In genomic region chr2:58350657-58351056, GRCm38 (mm10) we compare ENCODE assay signal across 30 mouse cellular contexts. TPM values are rescaled to one million over a fixed set of nuclear protein-coding genes. Genes with fewer than 3 reads are reported as not detected.
"Had no signal": no experiment of that assay in that cellular context is flagged by ENCODE, and none has a peak within 500 bp of the region (broad histone marks: within the 10 kb centered on the region; RNA-seq: fewer than 3 reads in every experiment).

No protein-coding gene starts in this region.

- ATAC-seq: hindbrain, embryonic 16.5 days; inflammation-experienced regulatory T-cells, adult 6 months; intestine, embryonic 15.5 days; intestine, postnatal 0 days; liver, embryonic 12.5 days had no signal

- H3K27ac ChIP-seq: heart, adult 2 months; heart, embryonic 13.5 days; heart, embryonic 15.5 days; hindbrain, embryonic 12.5 days; hindbrain, embryonic 14.5 days; intestine, embryonic 15.5 days; kidney, postnatal 0 days; layer of hippocampus, adult 2 months; left cerebral cortex, adult 2 months; limb, embryonic 13.5 days; limb, embryonic 15.5 days; liver, embryonic 12.5 days; liver, embryonic 14.5 days had no signal

- H3K9me3 ChIP-seq: heart, embryonic 13.5 days; heart, embryonic 15.5 days; hindbrain, embryonic 12.5 days; intestine, embryonic 15.5 days; limb, embryonic 13.5 days; limb, embryonic 15.5 days; liver, embryonic 12.5 days had no signal

- H3K4me2 ChIP-seq: heart, embryonic 11.5 days; heart, embryonic 13.5 days; heart, embryonic 15.5 days; hindbrain, embryonic 12.5 days; hindbrain, embryonic 14.5 days; intestine, embryonic 15.5 days; limb, embryonic 13.5 days; limb, embryonic 15.5 days; liver, embryonic 12.5 days had no signal

- H3K36me3 ChIP-seq: heart, embryonic 13.5 days; heart, embryonic 15.5 days; hindbrain, embryonic 12.5 days; intestine, embryonic 15.5 days; limb, embryonic 13.5 days; limb, embryonic 15.5 days; liver, embryonic 12.5 days had no signal

- H3K4me1 ChIP-seq: hindbrain, embryonic 12.5 days; intestine, embryonic 15.5 days; limb, embryonic 13.5 days; limb, embryonic 15.5 days; liver, embryonic 12.5 days had no signal

- H3K27me3 ChIP-seq: heart, embryonic 13.5 days; heart, embryonic 15.5 days; intestine, embryonic 15.5 days; liver, embryonic 12.5 days had no signal

- H3K4me3 ChIP-seq: heart, adult 2 months; heart, embryonic 13.5 days; heart, embryonic 15.5 days; hindbrain, embryonic 12.5 days; intestine, embryonic 15.5 days; layer of hippocampus, adult 2 months; left cerebral cortex, adult 2 months; limb, embryonic 13.5 days; limb, embryonic 15.5 days; liver, embryonic 12.5 days had no signal

- H3K9ac ChIP-seq: heart, embryonic 13.5 days; heart, embryonic 15.5 days; hindbrain, embryonic 12.5 days; hindbrain, embryonic 14.5 days; intestine, embryonic 15.5 days; limb, embryonic 13.5 days; limb, embryonic 15.5 days; liver, embryonic 12.5 days; liver, embryonic 14.5 days had no signal

- DNase-seq: gastrocnemius, postnatal 14 days; gastrocnemius, postnatal 36 days; heart, adult 11 months; heart, adult 2 months; heart, postnatal 14 days; heart, postnatal 36 days; kidney, adult 18-20 months; kidney, adult 8-10 months; kidney, postnatal 25 days; kidney, postnatal 4 days; left cerebral cortex, postnatal 4 days had no signal

RNA-seq across cellular contexts. Expression of gene Acvr1c, which starts 7.0 kb away (rescaled TPM):
- total RNA-seq: hematopoietic stem cell, adult 5-6 weeks had no signal
- polyA plus RNA-seq: limb, embryonic 11.5 days; liver, adult 2 months had no signal
